Mouse (Mus musculus) natural killer cell, adult 2 months (primary cell): ENCODE data around the gene Kcna10.

Source experiments
- DNase-seq, 2 experiments: peaks; one replicate each; pipeline ENCODE4 v3.0.0; 2022; ENCODE audit warnings: low spot score in 2 of 2

Kcna10 gene

GRCm38 (mm10) chr3:107182756-107183155 lies at the start of gene Kcna10:
Gene Kcna10 (plus strand): TSS chr3:107183056.
- no peak for DNase-seq

DNA sequence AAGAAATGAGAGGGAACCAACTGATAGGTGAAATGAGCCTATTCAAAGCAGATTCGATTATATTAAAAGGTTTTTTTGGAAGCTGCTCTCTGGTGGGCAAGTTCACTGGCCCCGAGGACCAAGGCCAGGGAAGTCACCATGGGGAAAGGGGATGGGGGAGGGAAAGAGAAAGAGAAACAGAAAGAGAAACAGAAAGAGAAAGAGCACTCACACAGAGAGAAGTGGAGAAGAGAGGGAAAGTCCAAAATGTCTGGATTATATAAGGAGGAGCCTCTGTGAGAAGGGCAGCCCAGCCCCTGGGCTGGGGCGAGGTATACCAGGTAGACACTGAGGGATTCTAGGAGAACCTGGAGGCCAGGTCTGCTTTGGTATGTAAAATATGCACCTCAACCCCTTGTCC lies 48.4 kb upstream of the Kcna10 start:
- no peak for DNase-seq

GRCm38 (mm10) chr3:107147126-107147525 lies 35.7 kb upstream of the Kcna10 start:
- no peak for DNase-seq

DNA sequence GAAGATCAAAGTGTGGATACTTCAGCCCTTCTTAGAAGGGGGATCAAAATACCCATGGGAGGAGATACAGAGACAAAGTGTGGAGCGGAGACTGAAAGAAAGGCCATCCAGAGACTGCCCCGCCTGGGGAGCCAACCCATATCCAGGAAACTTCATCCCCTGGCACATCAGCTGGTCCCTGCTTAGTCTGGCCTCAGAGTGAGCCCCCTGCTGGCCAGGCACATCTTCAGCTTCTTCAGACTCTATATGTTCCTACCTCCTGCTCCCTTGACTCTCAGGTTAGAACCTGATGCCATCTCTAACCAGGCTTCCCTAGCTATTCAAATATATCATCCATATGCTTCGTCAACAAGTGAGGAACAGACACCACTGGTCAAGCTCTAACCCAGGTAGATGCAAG lies 33.9 kb upstream of the Kcna10 start:
- peak in 1 of 2 experiments; percentile 35 for DNase-seq

DNA sequence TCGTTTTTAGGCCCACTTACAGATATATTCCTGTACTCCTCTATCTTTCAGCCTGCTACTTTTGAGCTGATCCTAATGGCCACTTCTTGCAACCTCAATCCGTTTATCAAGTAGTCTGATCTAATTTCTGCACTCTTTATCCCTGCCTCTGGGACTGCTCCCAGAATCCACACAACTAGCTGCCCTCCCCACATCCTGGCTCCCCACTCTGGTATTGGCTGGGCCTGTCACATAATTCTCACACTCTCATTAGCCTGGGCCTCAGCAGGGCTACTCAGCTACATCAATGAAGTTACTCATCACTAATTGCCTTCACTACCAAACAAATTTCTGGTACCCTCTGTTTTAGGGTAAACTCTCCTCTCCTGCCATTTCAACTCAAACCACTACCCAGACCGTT lies 32.4 kb upstream of the Kcna10 start:
- no peak for DNase-seq

GRCm38 (mm10) chr3:107150872-107151540 lies 31.9 kb upstream of the Kcna10 start:
- no peak for DNase-seq

- DNase-seq = no peak
These were observed 28.8 kb upstream of the Kcna10 start for GRCm38 (mm10) chr3:107153772-107154655.

DNA sequence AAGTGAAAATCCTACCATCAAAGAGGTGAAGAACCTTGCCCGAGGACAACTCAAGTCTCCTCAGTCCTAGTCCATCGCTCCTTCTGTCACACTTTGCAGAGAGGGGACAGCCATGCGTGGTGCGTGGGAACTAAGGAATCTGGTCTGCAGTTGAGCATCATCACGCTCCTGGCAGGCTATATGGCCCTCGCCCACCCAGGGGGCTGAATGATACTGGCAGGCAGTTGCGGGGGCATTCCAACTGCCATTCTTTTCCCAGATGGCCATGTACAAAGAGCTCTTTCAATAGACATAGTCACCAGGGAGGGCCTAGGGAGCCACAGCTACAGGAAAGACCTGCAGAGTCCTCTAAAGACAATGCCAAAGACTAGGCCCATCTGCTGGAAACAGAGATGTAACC lies 24.0 kb upstream of the Kcna10 start:
- no peak for DNase-seq

GRCm38 (mm10) chr3:107159418-107159817 lies 23.4 kb upstream of the Kcna10 start:
- DNase-seq = no peak

GRCm38 (mm10) chr3:107159859-107160324 lies 23.0 kb upstream of the Kcna10 start:
- DNase-seq = no peak

- no peak for DNase-seq
These were observed 20.1 kb upstream of the Kcna10 start for GRCm38 (mm10) chr3:107162741-107163140.

DNA sequence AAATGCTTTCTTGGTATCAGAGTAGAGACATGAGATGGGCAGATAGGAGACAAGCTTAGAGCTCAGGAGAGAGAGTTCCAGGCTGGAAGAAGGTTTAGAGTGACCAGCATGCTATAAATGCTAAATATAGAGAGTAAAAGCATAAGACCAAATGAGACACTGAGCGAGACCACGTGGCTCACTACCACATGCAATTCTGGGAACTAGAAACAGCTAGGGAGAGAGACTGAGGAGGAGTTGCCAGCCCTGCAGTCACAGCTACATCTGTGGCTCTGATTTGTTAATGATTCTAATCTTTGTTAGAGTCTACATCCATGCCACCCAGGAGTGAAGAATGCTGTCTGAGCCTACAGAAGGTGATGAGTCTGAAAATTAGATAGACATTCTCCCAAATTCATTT lies 13.3 kb upstream of the Kcna10 start:
- no peak for DNase-seq

DNA sequence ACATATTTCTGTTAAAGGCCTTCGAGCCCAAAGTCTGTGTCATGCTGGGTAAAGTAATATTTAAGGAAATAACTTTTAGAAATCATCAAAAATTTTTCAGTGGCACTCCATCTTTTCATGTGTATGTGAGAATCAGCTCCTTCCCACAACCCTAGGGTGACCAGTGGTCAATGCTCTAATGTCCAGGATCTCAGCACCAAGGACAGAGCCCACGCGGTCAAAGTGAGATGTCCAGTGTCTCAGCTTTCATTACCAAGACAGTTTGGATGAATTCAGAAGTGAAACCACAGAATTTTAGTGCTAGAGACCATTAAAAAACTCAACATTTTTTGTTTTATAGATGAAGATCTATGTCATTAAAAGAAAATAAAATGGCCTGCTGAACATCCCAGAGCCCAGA lies 10.9 kb upstream of the Kcna10 start:
- no peak for DNase-seq

DNA sequence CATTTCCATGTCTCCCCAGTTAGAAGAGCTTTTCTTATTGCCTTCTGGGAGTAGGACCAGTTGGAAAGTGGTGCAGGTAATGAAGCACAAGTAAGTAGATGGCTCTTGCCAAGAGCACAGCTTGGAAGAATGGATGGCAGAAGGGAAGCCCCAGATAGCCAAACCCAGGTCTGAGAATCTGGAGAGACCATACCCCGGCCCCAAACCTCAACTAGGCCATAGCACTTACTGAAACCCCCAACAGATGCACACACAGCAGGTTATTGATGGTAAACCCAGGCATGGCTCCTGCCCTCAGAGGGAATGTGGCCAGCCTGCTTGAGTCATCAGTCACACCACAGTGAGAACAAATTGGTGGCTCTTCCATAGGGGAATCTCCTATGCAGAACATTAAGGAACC lies 10.3 kb upstream of the Kcna10 start:
- no peak for DNase-seq

- DNase-seq = no peak
These were observed 7.4 kb upstream of the Kcna10 start for GRCm38 (mm10) chr3:107175486-107175885.

- DNase-seq = no peak
These were observed 6.4 kb upstream of the Kcna10 start for GRCm38 (mm10) chr3:107176501-107176900.

DNA sequence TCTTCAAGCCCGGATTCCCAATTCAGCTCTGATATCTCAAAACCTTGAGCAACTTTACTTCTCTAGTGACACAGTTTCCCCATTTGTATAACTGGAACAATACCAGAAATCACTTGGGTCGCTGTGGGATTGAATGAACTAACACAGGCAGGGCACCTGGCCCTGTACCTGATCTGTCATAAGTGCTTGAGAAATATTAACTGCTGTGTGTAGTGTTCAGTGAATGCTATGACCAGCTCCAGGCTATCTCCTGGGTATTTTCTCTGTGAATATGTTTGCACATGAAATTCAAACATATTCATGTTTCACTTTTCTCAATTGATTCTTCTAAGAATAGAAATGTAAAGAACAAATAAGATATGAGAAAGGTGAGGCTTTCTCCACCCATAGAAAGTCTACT lies 2.0 kb upstream of the Kcna10 start:
- DNase-seq = no peak

GRCm38 (mm10) chr3:107183178-107183577 lies 322 bp downstream of the Kcna10 start:
- DNase-seq = no peak

DNA sequence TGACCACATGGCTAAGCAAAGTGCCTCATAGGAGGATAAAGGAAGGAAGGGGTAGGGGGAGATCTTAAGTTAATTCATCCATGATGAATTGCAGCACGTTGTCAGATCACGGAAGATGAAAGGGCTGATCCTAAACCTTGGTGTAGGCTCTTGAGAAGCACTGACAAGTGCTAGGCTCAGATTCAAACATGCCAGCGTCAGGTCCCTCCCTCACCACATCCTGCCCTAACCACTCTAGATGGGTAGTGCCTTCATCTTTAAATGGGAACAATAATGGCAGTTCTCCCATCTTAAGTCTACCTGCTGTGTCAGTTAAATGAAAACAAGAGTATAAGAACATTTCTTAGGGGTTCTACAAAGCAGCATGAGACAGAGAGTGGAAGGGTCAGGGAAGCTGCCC lies 2.7 kb downstream of the Kcna10 start:
- no peak for DNase-seq

GRCm38 (mm10) chr3:107187022-107187421 lies 4.2 kb downstream of the Kcna10 start:
- no peak for DNase-seq

DNA sequence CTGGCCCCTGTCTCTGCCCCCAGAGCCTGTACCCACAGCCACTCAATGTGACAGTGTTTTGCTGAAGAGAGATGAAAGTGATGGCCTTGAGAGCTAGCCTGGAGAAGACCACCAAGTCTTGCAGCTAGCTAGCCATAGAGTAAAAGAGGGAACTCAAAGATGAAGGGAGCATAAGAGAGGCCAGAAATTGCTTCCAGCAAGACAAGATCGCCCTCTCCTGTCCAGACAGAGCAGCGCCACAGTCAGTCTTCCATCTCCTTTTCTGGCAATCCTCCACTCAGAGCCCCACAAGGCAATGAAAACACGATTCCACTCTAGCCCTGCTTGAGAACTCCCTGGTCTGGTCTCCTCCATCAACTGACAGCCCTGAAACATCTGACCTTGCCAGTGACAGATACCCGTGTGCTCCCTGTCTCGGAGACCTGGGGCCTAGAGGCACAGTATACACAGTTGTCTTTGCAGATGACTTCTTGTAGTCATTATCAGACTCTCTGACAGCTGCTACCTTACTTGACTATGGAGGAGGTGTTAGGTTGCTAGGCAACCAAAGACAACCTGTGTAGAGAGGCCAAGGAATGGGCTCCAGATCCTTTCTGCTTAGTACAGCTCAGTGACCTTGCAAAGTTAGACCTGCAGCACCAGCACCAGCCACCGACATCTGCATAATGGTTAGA lies 5.5 kb downstream of the Kcna10 start:
- no peak for DNase-seq
